Mouse (Mus musculus) layer of hippocampus, postnatal 14 days (tissue): Measurements from ENCODE around the gene Klrd1. TPM values are rescaled to one million over a fixed set of nuclear protein-coding genes. Genes with fewer than 3 reads are reported as not detected.

Source experiments
- total RNA-seq, 2 experiments: library from RNA; stranded (reverse); gene quantifications; 2 replicates each; pipeline ENCODE4 v1.2.3; 2021

Klrd1 gene
- total RNA-seq, 2 experiments from 2014 or later = not detected

Other genes starting within 250 kb of the Klrd1 start
- gene Clec12a, start 249.1 kb upstream of the Klrd1 start, total RNA-seq = not detected
- not detected for gene Clec12b, start 205.9 kb upstream of the Klrd1 start, total RNA-seq
- gene Clec1b, start 194.5 kb upstream of the Klrd1 start, total RNA-seq = under 1 TPM in 1 of 2 experiments, not detected in 1; 0.23 TPM
- gene Clec9a, start 182.9 kb upstream of the Klrd1 start, total RNA-seq = not detected
- 1 to 10 TPM; 2.4 to 3.0 TPM for gene Clec1a, start 139.8 kb upstream of the Klrd1 start, total RNA-seq
- not detected for gene Olr1, start 84.6 kb upstream of the Klrd1 start, total RNA-seq
- gene Tmem52b, start 79.2 kb upstream of the Klrd1 start, total RNA-seq = not detected
- 100 to 1,000 TPM; 517 to 530 TPM for gene Gabarapl1, start 58.6 kb upstream of the Klrd1 start, total RNA-seq
- not detected for gene Klre1, start 13.9 kb upstream of the Klrd1 start, total RNA-seq
- gene Klrk1, start 32.1 kb downstream of the Klrd1 start, total RNA-seq = not detected
- not detected for gene Klrc3, start 51.6 kb downstream of the Klrd1 start, total RNA-seq
- not detected for gene Klrc2, start 68.9 kb downstream of the Klrd1 start, total RNA-seq
- not detected for gene Klrc1, start 87.2 kb downstream of the Klrd1 start, total RNA-seq
- not detected for gene Klri1, start 125.3 kb downstream of the Klrd1 start, total RNA-seq
- gene Klri2, start 148.7 kb downstream of the Klrd1 start, total RNA-seq = not detected
- gene Gm156, start 192.5 kb downstream of the Klrd1 start, total RNA-seq = not detected